Mouse (Mus musculus) heart, embryonic 15.5 days (tissue): ENCODE measurements around the gene Myl7. TPM values are rescaled to one million over a fixed set of nuclear protein-coding genes. Genes with fewer than 3 reads are reported as not detected.
"Not testable (repeated sequence)": the region's sequence is repeated elsewhere in the genome, so short reads cannot be mapped to it uniquely, and the experiment has no call there.

Experiments
- ATAC-seq: fragments of 200-750 bp; cut with Nextera tagmentation; replicated peaks from 2 replicates; pipeline ENCODE4 v1.8.0; 2017; ENCODE audit warnings: low read depth, moderate TSS enrichment; ENCODE audit not compliant: insufficient number of reproducible peaks, insufficient read depth, low FRiP score
- H3K27ac ChIP-seq: fragments of 300-500 bp; sonication (generic); 2 replicates; pipeline ENCODE4 v1.5.1; 2015; ENCODE audit warnings: mild to moderate bottlenecking, inconsistent platforms
- H3K27me3 ChIP-seq: fragments of 300-500 bp; sonication (generic); 2 replicates; pipeline ENCODE4 v1.6.1; 2015; ENCODE audit warnings: inconsistent platforms
- H3K36me3 ChIP-seq: fragments of 300-500 bp; sonication (generic); 2 replicates; pipeline ENCODE4 v1.6.1; 2015; ENCODE audit warnings: mild to moderate bottlenecking, inconsistent platforms
- H3K4me1 ChIP-seq: fragments of 300-500 bp; sonication (generic); replicated peaks from 2 replicates; pipeline ENCODE4 v1.6.1; 2015; ENCODE audit warnings: inconsistent platforms
- H3K4me2 ChIP-seq: fragments of 300-500 bp; sonication (generic); 2 replicates; pipeline ENCODE4 v1.6.1; 2015; ENCODE audit warnings: inconsistent platforms, mild to moderate bottlenecking, moderate library complexity
- H3K4me3 ChIP-seq: fragments of 300-500 bp; sonication (generic); 2 replicates; pipeline ENCODE4 v1.5.1; 2015; ENCODE audit warnings: mild to moderate bottlenecking, inconsistent platforms
- H3K9ac ChIP-seq: fragments of 300-500 bp; sonication (generic); 2 replicates; pipeline ENCODE4 v1.6.1; 2015; ENCODE audit warnings: mild to moderate bottlenecking, inconsistent platforms
- H3K9me3 ChIP-seq: fragments of 300-500 bp; sonication (generic); replicated peaks from 2 replicates; pipeline ENCODE4 v1.6.1; 2016; ENCODE audit warnings: inconsistent platforms
- WGBS: fragments of 180-500 bp; shearing (Covaris S2); methylation state at CpG from one replicate; pipeline ENCODE4 v1.1.7; 2015; ENCODE audit warnings: mixed read lengths; 5-methylcytosine and 5-hydroxymethylcytosine counted together
- polyA plus RNA-seq: library from polyadenylated mRNA; unstranded; fragments of >200 nt; fragmentation: Nextera tagmentation; extraction: Ambion mirVana; gene quantifications from 2 replicates; pipeline ENCODE4 v1.2.1, GENCODE M21; 2015

Myl7 gene
- 3,544 and 4,168 TPM in 2 replicates for polyA plus RNA-seq

DNA sequence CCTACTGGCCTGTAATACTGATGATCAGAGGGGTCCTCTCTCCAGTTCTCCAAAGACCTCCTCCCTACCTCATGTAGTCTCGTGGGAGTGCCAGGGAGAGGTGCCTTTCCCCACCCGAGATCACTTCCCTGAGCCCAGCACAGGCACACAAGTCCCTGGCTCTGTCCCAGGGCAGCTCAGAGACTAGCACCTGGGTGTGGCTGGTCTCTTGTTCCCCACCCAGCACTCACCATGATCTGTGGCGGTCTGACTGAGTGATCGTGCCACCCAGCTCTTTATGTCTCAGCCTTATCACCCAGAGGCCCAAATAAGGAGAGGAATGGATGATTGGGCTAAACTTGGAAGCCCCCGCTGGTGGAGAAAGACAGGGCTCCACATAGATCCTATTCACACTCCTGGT, at the start of gene Myl7:
Gene Myl7 (minus strand): TSS at position 252 of the 400 bp plus-strand sequence.
- peak within 1 kb of the TSS; percentile 83 for H3K27ac ChIP-seq
- H3K4me3 ChIP-seq, result peak within 1 kb of the TSS; percentile 50
- H3K36me3 ChIP-seq, result no peaks in the 10 kb centered on the region
- H3K9me3 ChIP-seq, result no peaks in the 10 kb centered on the region
- 27% methylated on average over 5 of the region's 5 CpGs for WGBS
- peak within 1 kb of the TSS; percentile 64 for H3K4me2 ChIP-seq
- ATAC-seq, result peak; percentile 54; the same call in 1 of the 2 replicates
- H3K4me1 ChIP-seq, result peaks cover 59% of the 10 kb centered on the region
- H3K27me3 ChIP-seq, result peaks cover 19% of the 10 kb centered on the region; the same call in 1 of the 2 replicates
- H3K9ac ChIP-seq, result peak within 1 kb of the TSS; percentile 63

DNA sequence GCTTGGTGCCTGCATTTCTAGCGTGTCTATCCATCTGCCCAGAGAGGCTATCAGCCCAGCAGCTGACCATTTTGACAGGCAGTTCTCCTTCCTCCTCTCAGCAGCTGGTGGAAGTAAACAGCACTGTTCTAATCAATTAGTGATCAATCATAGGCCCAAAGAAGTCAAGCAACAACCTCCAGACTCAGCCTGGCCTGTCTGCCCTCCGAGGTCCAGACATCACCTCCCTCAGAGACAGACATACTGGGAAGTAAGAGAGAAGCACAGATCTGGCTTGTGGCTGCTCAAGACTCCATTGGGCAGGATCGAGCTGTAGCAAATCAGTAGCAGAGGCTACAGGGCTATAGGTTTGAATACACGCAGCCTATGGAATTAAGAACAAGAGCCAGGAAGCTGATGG, 49.2 kb upstream of the Myl7 start:
- no peak overlapping the region for H3K4me3 ChIP-seq
- WGBS, result 52% methylated on average over 4 of the region's 4 CpGs
- ATAC-seq, result no peak

DNA sequence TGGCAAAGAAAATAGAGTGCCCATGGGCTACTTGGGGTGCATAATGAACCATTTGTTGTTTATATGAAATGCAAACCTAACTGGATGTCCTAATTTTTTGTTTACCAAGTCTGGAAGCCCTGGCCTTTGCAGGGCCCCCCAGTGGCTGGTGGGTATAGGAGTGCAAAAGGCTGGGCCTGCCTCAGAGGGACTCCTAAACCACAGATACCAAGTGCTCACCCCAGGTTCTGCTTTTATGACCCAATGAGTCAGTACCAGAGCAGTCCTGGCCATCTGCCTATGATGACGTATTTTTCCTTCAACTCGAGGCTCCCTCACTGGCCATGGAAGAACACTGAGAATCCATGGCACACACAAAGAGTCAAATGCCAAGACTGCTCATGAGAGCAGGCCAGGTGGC, 46.5 kb upstream of the Myl7 start:
- no peaks in the 10 kb centered on the region for H3K9me3 ChIP-seq
- ATAC-seq, result no peak
- H3K4me2 ChIP-seq, result no peak overlapping the region
- H3K9ac ChIP-seq, result no peak overlapping the region
- WGBS, result 71% methylated on average over 2 of the region's 2 CpGs
- H3K4me3 ChIP-seq, result no peak overlapping the region
- H3K27ac ChIP-seq, result no peak overlapping the region
- peaks cover 8% of the 10 kb centered on the region; the same call in 1 of the 2 replicates for H3K4me1 ChIP-seq
- no peaks in the 10 kb centered on the region for H3K27me3 ChIP-seq
- no peaks in the 10 kb centered on the region for H3K36me3 ChIP-seq

More for the DNA sequence above, 49.2 kb upstream of the Myl7 start:
- Histone ChIP-seq H3K27ac (no peak overlapping the region), H3K4me2 (no peak overlapping the region), H3K4me1 (peaks cover 16% of the 10 kb centered on the region), H3K36me3 (no peaks in the 10 kb centered on the region), H3K9ac (no peak overlapping the region), H3K27me3 (no peaks in the 10 kb centered on the region), H3K9me3 (no peaks in the 10 kb centered on the region)

DNA sequence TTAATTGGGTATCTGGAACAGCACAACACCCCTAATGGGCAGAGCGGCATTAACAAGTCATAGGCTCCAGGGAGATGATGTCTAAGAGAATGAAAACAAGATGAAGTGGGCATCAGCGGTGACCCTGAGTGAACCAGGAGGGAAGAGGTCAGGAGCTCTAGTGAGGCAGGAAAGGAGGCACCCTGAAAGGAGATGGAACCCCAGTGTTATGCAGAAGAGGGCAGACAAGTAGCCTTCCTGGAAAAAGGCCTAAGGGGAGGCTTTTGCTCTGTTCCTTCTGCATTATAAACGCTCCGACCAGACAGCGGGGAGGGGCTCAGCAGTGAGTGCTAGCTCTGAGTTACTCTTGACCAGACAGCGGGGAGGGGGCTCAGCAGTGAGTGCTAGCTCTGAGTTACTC, 44.4 kb upstream of the Myl7 start:
- Histone ChIP-seq H3K9me3 (no peaks in the 10 kb centered on the region), H3K9ac (no peak overlapping the region), H3K4me2 (no peak overlapping the region), H3K27me3 (no peaks in the 10 kb centered on the region), H3K36me3 (no peaks in the 10 kb centered on the region), H3K27ac (no peak overlapping the region), H3K4me3 (no peak overlapping the region), H3K4me1 (no peaks in the 10 kb centered on the region)
- no peak for ATAC-seq
- 64% methylated on average over 6 of the region's 6 CpGs for WGBS

DNA sequence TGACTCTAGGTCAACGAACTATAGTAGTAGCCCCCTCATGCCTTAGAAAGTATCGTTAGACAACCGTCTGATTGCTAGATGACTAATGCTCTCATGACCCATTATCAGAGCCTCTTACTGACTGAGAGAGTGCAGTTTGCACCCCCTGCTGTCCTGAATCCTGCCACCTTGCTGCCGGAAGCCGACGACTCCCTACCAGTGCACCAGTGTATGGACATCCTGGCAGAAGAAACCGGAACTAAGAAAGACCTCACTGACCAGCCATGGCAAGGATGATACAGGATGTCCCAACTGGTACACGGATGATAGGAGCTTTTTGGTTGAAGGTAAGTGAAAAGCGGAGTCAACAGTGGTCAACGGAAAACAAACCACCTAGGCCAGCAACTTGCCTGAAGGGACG, 35.9 kb upstream of the Myl7 start:
- not testable (repeated sequence) for ATAC-seq, H3K4me2 ChIP-seq, H3K4me3 ChIP-seq, H3K9me3 ChIP-seq, H3K4me1 ChIP-seq, H3K9ac ChIP-seq, H3K36me3 ChIP-seq, H3K27ac ChIP-seq, H3K27me3 ChIP-seq
- 89% methylated on average over 11 of the region's 11 CpGs for WGBS

DNA sequence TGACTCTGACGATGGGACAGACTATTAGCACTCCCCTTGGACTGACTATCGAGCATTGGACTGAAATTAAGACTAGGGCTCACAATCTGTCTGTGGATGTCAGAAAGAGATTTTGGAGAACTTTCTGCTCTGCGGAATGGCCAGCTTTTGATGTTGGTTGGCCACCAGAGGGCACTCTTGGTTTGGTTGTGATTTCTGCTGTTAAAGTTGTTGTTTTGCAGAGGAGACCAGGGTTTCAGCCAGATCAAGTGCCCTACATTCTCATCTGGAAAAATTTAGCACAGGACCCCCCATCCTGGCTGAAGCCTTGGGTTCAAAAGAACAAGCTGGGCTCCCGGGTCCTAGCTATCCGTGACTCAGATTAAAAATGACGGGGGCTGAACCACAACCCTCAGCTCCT, 33.4 kb upstream of the Myl7 start:
- not testable (repeated sequence) for ATAC-seq, H3K9ac ChIP-seq
- 90% methylated on average over 6 of the region's 6 CpGs for WGBS

DNA sequence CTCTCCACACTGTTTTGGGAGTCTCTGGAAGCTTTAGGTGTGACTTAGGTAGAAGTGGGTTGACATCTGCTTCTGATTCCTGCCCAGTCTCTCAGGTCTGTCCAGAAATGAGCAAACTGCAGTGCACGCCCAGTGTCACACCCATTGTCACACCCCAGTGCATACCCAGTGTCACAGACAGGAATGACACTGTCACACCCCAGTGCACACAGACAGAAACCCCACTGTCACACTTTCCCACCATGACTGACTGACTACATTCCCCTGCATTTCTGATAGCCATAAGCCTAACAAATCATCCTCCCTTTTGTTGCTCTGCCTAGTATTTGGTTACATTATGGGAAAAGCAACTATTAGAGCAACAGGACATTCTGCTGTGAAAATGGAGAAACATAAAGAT, 32.0 kb upstream of the Myl7 start:
- Histone ChIP-seq H3K9me3 (0 out of 2 replicates have a peak, but pooled peaks cover 8% of the 10 kb centered on the region), H3K27ac (no peak overlapping the region), H3K9ac (no peak overlapping the region), H3K27me3 (no peaks in the 10 kb centered on the region), H3K4me3 (no peak overlapping the region), H3K4me2 (no peak overlapping the region), H3K36me3 (no peaks in the 10 kb centered on the region), H3K4me1 (no peaks in the 10 kb centered on the region)
- WGBS, result 82% methylated on average over 1 of the region's 1 CpGs
- ATAC-seq, result no peak

More for the DNA sequence above, 33.4 kb upstream of the Myl7 start:
- not testable (repeated sequence) for H3K27me3 ChIP-seq, H3K9me3 ChIP-seq, H3K4me1 ChIP-seq, H3K27ac ChIP-seq, H3K36me3 ChIP-seq, H3K4me2 ChIP-seq, H3K4me3 ChIP-seq

DNA sequence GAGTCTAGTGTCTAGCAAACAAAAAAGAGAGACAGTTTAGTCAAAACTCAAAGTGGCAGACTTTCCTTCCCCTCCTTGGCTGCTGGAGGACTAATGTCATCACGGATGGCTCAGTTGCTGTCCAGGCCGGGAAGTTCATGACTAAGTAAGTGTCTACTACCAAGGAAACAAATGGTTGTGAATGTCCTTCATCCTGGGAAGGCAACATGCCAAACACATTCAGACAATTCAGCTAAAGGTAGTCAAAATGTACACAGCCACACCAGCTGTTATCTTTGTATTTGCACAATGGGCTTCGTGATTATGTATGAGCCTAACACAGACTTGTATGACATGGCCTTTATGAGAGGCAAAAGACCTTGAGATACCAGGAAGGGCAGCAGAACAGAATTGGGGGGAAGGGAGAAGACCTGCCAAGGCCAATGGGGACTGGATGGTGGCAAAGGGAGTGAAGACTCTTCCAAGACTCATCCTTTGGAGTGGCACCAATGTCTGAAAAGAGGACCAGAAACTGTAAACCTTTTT, 28.2 kb upstream of the Myl7 start:
- Histone ChIP-seq H3K4me1 (no peaks in the 10 kb centered on the region), H3K9me3 (0 out of 2 replicates have a peak, but pooled peaks cover 2% of the 10 kb centered on the region), H3K4me3 (no peak overlapping the region), H3K4me2 (no peak overlapping the region), H3K27me3 (no peaks in the 10 kb centered on the region), H3K27ac (no peak overlapping the region), H3K9ac (no peak overlapping the region), H3K36me3 (no peaks in the 10 kb centered on the region)
- 75% methylated on average over 3 of the region's 3 CpGs for WGBS
- ATAC-seq, result no peak

DNA sequence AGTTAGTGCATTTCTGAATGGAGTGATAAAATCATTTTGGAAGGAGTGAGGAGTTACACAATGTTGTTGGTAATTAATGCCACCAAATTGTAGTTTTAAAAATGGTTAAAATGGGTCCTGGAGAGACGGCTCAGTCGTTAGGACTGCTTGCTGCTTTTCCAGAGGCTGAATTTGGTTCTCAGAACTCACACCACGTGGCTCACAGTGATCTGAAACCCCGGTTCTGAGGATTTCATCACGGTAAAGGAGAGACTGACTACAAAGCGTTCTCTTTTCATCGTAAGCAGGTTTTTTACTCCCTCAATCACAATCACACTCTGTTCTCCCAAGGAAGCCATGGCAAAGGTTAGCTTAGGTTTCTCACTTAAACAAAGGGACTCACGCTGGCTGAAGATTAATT, 26.1 kb upstream of the Myl7 start:
- Histone ChIP-seq H3K27me3 (no peaks in the 10 kb centered on the region), H3K36me3 (no peaks in the 10 kb centered on the region), H3K4me2 (no peak overlapping the region), H3K4me3 (no peak overlapping the region), H3K4me1 (peaks cover 5% of the 10 kb centered on the region; the same call in 1 of the 2 replicates), H3K9me3 (no peaks in the 10 kb centered on the region), H3K27ac (no peak overlapping the region), H3K9ac (no peak overlapping the region)
- no peak for ATAC-seq
- WGBS, result 63% methylated on average over 8 of the region's 8 CpGs

DNA sequence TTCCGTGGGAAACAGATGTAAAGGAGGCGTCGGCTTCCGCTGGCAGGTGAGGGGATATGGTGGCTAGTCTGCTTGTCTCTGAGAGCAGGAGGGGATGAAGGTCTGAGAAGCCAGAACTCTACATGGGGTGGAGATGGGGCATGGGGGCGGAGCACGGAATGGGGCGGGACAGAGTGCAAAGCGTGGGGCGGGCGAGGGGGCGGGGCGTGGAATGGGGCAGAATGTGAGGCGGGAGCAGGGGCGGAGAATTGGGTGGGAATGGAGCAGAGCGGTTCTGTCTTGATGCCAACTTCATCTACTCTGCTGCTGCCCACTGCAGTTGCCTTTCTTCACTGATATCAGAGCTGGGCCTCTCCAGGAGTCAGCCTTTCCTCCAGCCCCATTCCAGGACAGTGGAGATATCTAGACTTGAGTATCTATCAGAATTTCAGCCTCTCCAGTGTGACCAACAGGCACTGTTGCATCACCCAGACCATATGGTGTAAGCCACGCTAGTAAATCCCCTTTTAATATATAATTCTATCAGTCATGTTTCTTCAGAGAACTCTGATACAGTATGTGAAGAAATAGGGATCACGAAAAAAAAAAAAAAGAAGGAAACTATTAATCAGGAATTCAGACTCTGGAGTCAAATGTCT, 21.9 kb upstream of the Myl7 start:
- Histone ChIP-seq H3K9ac (no peak overlapping the region), H3K36me3 (no peaks in the 10 kb centered on the region), H3K27ac (no peak overlapping the region), H3K4me1 (peaks cover 23% of the 10 kb centered on the region), H3K4me3 (no peak overlapping the region), H3K4me2 (0 out of 2 replicates have a peak overlapping the region, but pooled peaks have one; percentile 6), H3K27me3 (no peaks in the 10 kb centered on the region), H3K9me3 (no peaks in the 10 kb centered on the region)
- 0 out of 2 replicates have a peak, but pooled peaks have one; percentile 43 for ATAC-seq
- WGBS, result 38% methylated on average over 17 of the region's 17 CpGs

DNA sequence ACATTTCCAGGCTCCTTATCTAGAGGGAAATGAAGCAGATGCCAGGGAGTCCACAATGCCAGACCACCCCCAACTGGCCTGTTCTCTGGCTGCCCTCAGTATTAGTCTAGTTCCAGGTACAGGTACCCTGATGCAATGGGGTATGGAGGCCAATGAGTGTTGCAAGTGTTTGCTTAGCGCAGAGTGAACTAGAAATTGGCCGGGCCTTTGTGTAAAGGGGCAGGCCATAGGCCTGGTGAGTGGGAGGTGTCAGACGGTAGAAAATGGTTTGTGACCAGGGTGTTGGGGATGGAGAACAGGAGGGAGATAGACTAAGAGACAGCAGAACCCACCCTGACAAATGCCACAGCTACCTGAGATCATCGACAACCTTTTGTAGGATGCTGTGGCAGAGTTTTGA, 21.0 kb upstream of the Myl7 start:
- no peaks in the 10 kb centered on the region for H3K36me3 ChIP-seq
- H3K4me3 ChIP-seq, result no peak overlapping the region
- no peaks in the 10 kb centered on the region for H3K9me3 ChIP-seq
- ATAC-seq, result no peak
- H3K27ac ChIP-seq, result no peak overlapping the region
- H3K4me1 ChIP-seq, result peaks cover 27% of the 10 kb centered on the region
- no peaks in the 10 kb centered on the region for H3K27me3 ChIP-seq
- 86% methylated on average over 4 of the region's 4 CpGs for WGBS
- no peak overlapping the region for H3K9ac ChIP-seq
- no peak overlapping the region for H3K4me2 ChIP-seq

DNA sequence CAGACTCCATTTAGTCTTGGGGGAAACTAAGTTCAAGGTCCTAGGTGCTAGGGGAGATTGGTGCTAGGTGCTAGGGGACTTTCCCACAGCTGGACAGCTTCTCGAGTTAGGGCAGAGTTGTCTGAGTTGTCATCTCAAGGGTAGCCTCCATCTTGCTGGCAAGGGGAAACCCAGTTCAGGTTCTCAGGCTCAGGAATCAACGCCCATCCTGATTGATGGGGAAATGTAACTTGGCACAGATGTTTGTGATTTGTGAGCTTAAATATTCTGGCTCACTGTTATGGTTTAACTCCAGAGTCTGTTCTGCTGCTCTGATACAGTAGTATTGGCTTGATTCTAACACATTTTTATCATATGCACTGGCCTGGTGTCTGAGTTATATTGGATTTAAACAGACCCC, 19.5 kb upstream of the Myl7 start:
- Histone ChIP-seq H3K27me3 (no peaks in the 10 kb centered on the region), H3K4me2 (no peak overlapping the region), H3K9ac (no peak overlapping the region), H3K9me3 (no peaks in the 10 kb centered on the region), H3K36me3 (no peaks in the 10 kb centered on the region), H3K27ac (no peak overlapping the region), H3K4me1 (peaks cover 31% of the 10 kb centered on the region), H3K4me3 (no peak overlapping the region)
- 78% methylated on average over 2 of the region's 2 CpGs for WGBS
- no peak for ATAC-seq
